Mouse (Mus musculus): ENCODE results near the gene Cers1. TPM values are rescaled to one million over a fixed set of nuclear protein-coding genes. Genes with fewer than 3 reads are reported as not detected.

The Cers1 gene
- under 1 TPM; 0.31 to 0.39 TPM for total RNA-seq (2021)

- DNase-seq (ENCODE audit: low spot score), result peak; percentile 33
- intact Hi-C loops (cut with DNase I), result no loop called here
Measured at GRCm38 (mm10) chr8:70315624-70316510, at the start of gene Cers1. TSS of gene Cers1 (plus strand) at chr8:70315775.

- intact Hi-C loops (cut with DNase I), result no loop called here
- no peak for DNase-seq (ENCODE audit: low spot score)
Measured at GRCm38 (mm10) chr8:70267674-70268073, 47.9 kb upstream of the Cers1 start.

GRCm38 (mm10) chr8:70268311-70268710 lies 47.3 kb upstream of the Cers1 start:
- intact Hi-C loops (cut with DNase I), result no loop called here
- no peak for DNase-seq (ENCODE audit: low spot score)

GRCm38 (mm10) chr8:70268799-70269565 lies 46.6 kb upstream of the Cers1 start:
- DNase-seq (ENCODE audit: low spot score), result no peak
- intact Hi-C loops (cut with DNase I), result no loop called here

GRCm38 (mm10) chr8:70272949-70273348 lies 42.6 kb upstream of the Cers1 start:
- intact Hi-C loops (cut with DNase I), result no loop called here

GRCm38 (mm10) chr8:70274350-70274749 lies 41.2 kb upstream of the Cers1 start:
- intact Hi-C loops (cut with DNase I), result no loop called here
- DNase-seq (ENCODE audit: low spot score), result no peak

More at GRCm38 (mm10) chr8:70272949-70273348, 42.6 kb upstream of the Cers1 start:
- peak; percentile 17 for DNase-seq (ENCODE audit: low spot score)

GRCm38 (mm10) chr8:70276476-70276875 lies 39.1 kb upstream of the Cers1 start:
- DNase-seq (ENCODE audit: low spot score), result peak; percentile 30
- intact Hi-C loops (cut with DNase I), result no loop called here

- no peak for DNase-seq (ENCODE audit: low spot score)
- intact Hi-C loops (cut with DNase I), result no loop called here
Measured at GRCm38 (mm10) chr8:70278175-70278574, 37.4 kb upstream of the Cers1 start.

- DNase-seq (ENCODE audit: low spot score), result no peak
- intact Hi-C loops (cut with DNase I), result no loop called here
Measured at GRCm38 (mm10) chr8:70279266-70279665, 36.3 kb upstream of the Cers1 start.

- no peak for DNase-seq (ENCODE audit: low spot score)
- intact Hi-C loops (cut with DNase I), result no loop called here
Measured at GRCm38 (mm10) chr8:70281001-70281400, 34.6 kb upstream of the Cers1 start.

GRCm38 (mm10) chr8:70282603-70283135 lies 32.9 kb upstream of the Cers1 start, which contains the start of gene Homer3:
TSS of gene Homer3 (plus strand) at chr8:70282827.
- DNase-seq (ENCODE audit: low spot score), result peak; percentile 91

GRCm38 (mm10) chr8:70283136-70284077 lies 32.2 kb upstream of the Cers1 start:
- no peak for DNase-seq (ENCODE audit: low spot score)
- intact Hi-C loops (cut with DNase I), result loop anchor here (2.0 kb wide), 1 partner anchor 17 kb away; no protein-coding TSS in a partner anchor

More at GRCm38 (mm10) chr8:70282603-70283135, 32.9 kb upstream of the Cers1 start, which contains the start of gene Homer3:
- intact Hi-C loops (cut with DNase I), result loop anchor here (1.0 kb wide), 1 partner anchor 48 kb away; the partner anchor contains the start of genes Armc6 and Sugp2

- DNase-seq (ENCODE audit: low spot score), result no peak
- intact Hi-C loops (cut with DNase I), result loop anchor here (2.0 kb wide), 1 partner anchor 16 kb away; no protein-coding TSS in a partner anchor
Measured at GRCm38 (mm10) chr8:70284421-70284820, 31.2 kb upstream of the Cers1 start.

GRCm38 (mm10) chr8:70285304-70285703 lies 30.3 kb upstream of the Cers1 start:
- intact Hi-C loops (cut with DNase I), result loop anchor here (2.0 kb wide), 1 partner anchor 15 kb away; no protein-coding TSS in a partner anchor
- DNase-seq (ENCODE audit: low spot score), result no peak

- intact Hi-C loops (cut with DNase I), result no loop called here
- DNase-seq (ENCODE audit: low spot score), result no peak
Measured at GRCm38 (mm10) chr8:70286737-70287136, 28.8 kb upstream of the Cers1 start.

GRCm38 (mm10) chr8:70293988-70294405 lies 21.6 kb upstream of the Cers1 start:
- no peak for DNase-seq (ENCODE audit: low spot score)
- intact Hi-C loops (cut with DNase I), result no loop called here

GRCm38 (mm10) chr8:70300881-70301280 lies 14.7 kb upstream of the Cers1 start:
- DNase-seq (ENCODE audit: low spot score), result no peak
- intact Hi-C loops (cut with DNase I), result loop anchor here (2.0 kb wide), 1 partner anchor 16 kb away; no protein-coding TSS in a partner anchor

GRCm38 (mm10) chr8:70302358-70302890 lies 13.2 kb upstream of the Cers1 start, which contains the start of the genes Ddx49 and Cope:
TSS of gene Ddx49 (minus strand) at chr8:70302489.
TSS of gene Cope (plus strand) at chr8:70302518.
- intact Hi-C loops (cut with DNase I), result no loop called here
- peak; percentile 87 for DNase-seq (ENCODE audit: low spot score)

GRCm38 (mm10) chr8:70302901-70303300 lies 12.7 kb upstream of the Cers1 start:
- intact Hi-C loops (cut with DNase I), result no loop called here
- DNase-seq (ENCODE audit: low spot score), result no peak
